Mouse (Mus musculus) cortical plate, adult 2 months (tissue): ENCODE measurements at regions not wholly inside any gene's neighbourhood (a gene's known extent, or its start where the extent isn't known, plus 50 kb on each side); places are given as distances from the start of the nearest gene placed in this dataset.

ENCODE experiments used
- H3K27ac ChIP-seq: fragments of 200-500 bp; 2 replicates; pipeline ENCODE4 v1.5.1; 2012; ENCODE audit warnings: low read length, control low read depth, inconsistent platforms; ENCODE audit not compliant: insufficient read depth
- H3K4me1 ChIP-seq: fragments of 200-500 bp; 2 replicates; pipeline ENCODE4 v1.6.1; 2011; ENCODE audit warnings: low read length; ENCODE audit not compliant: control insufficient read depth, insufficient read depth
- H3K4me3 ChIP-seq: fragments of 200-500 bp; 2 replicates; pipeline ENCODE4 v1.5.1; 2011; ENCODE audit warnings: mild to moderate bottlenecking, low read length, control low read depth; ENCODE audit not compliant: insufficient read depth
- CTCF ChIP-seq: fragments of 200-500 bp; IDR thresholded peaks from 2 replicates; pipeline ENCODE4 v1.5.1; 2011; ENCODE audit warnings: mild to moderate bottlenecking, control low read depth, low read length; ENCODE audit not compliant: insufficient read depth; ENCODE audit errors: extremely low read depth
- POLR2A ChIP-seq: fragments of 200-500 bp; IDR thresholded peaks from 2 replicates; pipeline ENCODE4 v1.6.1; 2011; ENCODE audit warnings: mild to moderate bottlenecking, low read length, control low read depth; ENCODE audit not compliant: insufficient read depth; ENCODE audit errors: extremely low read depth

GRCm38 (mm10) chr10:43769026-43769425 is 132.5 kb downstream of the Qrsl1 start:
- no peaks in the 10 kb centered on the region for H3K4me1 ChIP-seq

GRCm38 (mm10) chr10:43775807-43776206 is 125.7 kb downstream of the Qrsl1 start:
- Histone ChIP-seq H3K4me3 (no peak overlapping the region), H3K27ac (no peak overlapping the region)
- TF ChIP-seq CTCF = no peak
- TF ChIP-seq POLR2A = no peak

More at GRCm38 (mm10) chr10:43769026-43769425, 132.5 kb downstream of the Qrsl1 start:
- TF ChIP-seq CTCF = no peak
- no peak for TF ChIP-seq POLR2A
- Histone ChIP-seq H3K27ac (no peak overlapping the region), H3K4me3 (no peak overlapping the region)

GRCm38 (mm10) chr10:43777612-43778600 is 123.6 kb downstream of the Qrsl1 start:
- Histone ChIP-seq H3K27ac (no peak overlapping the region), H3K4me3 (no peak overlapping the region), H3K4me1 (no peaks in the 10 kb centered on the region)
- TF ChIP-seq CTCF (no peak), POLR2A (no peak)

More at GRCm38 (mm10) chr10:43775807-43776206, 125.7 kb downstream of the Qrsl1 start:
- H3K4me1 ChIP-seq = no peaks in the 10 kb centered on the region

- TF ChIP-seq CTCF (no peak), POLR2A (no peak)
- Histone ChIP-seq H3K4me3 (no peak overlapping the region), H3K27ac (no peak overlapping the region), H3K4me1 (no peaks in the 10 kb centered on the region)
These were observed 121.0 kb downstream of the Qrsl1 start for GRCm38 (mm10) chr10:43780571-43780970.

GRCm38 (mm10) chr10:43783304-43783703 is 118.2 kb downstream of the Qrsl1 start:
- Histone ChIP-seq H3K4me3 (no peak overlapping the region), H3K27ac (no peak overlapping the region), H3K4me1 (no peaks in the 10 kb centered on the region)
- TF ChIP-seq POLR2A (no peak), CTCF (no peak)

DNA sequence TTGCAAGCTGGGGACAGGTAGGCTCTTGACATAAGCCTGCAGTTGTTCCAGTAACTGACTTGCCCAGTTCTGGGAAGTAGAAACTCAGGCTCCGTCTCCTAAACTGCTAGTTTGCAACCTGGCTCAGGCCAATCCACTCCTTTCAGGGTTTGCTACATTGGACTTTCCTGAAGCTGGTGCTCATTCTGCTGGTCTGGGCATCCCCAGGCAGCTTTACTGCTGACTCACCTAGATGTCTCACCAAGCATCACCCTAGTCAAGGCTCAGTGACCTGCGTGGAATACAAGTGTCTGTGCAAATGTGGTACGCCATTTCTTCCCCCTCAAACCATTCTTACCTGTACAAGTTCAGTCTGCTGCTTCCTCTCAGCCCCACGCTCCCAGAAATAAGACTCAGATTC is 110.8 kb downstream of the Qrsl1 start:
- Histone ChIP-seq H3K27ac (no peak overlapping the region), H3K4me1 (no peaks in the 10 kb centered on the region), H3K4me3 (no peak overlapping the region)
- TF ChIP-seq CTCF = no peak

- TF ChIP-seq POLR2A (no peak), CTCF (no peak)
- Histone ChIP-seq H3K27ac (no peak overlapping the region), H3K4me3 (no peak overlapping the region), H3K4me1 (no peaks in the 10 kb centered on the region)
These were observed 110.0 kb downstream of the Qrsl1 start for GRCm38 (mm10) chr10:43791525-43792021.

GRCm38 (mm10) chr10:43792618-43793017 is 108.9 kb downstream of the Qrsl1 start:
- no peak overlapping the region for H3K4me3 ChIP-seq
- H3K4me1 ChIP-seq = no peaks in the 10 kb centered on the region
- TF ChIP-seq CTCF (no peak), POLR2A (no peak)
- no peak overlapping the region for H3K27ac ChIP-seq

DNA sequence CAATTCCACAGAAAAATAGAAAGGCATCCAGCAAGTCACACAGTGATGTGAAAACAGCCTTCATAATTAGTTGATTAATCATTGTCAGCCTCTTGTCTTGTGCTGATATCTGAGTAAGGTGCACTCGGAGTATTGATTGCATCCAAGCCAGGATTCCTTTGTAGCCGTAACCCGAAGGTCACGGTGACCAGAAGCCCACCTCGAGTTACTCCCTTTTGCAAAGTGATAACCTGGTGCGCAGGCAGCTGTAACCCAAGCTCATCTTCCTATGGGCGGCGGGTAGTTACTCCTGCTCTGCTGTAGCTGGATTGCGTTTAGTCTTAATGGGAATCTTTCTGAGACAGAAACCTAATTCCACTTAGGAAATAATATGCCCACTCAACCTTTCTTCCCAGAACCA is 107.0 kb downstream of the Qrsl1 start:
- Histone ChIP-seq H3K27ac (no peak overlapping the region), H3K4me3 (no peak overlapping the region), H3K4me1 (no peaks in the 10 kb centered on the region)
- TF ChIP-seq CTCF = no peak
- TF ChIP-seq POLR2A = no peak

DNA sequence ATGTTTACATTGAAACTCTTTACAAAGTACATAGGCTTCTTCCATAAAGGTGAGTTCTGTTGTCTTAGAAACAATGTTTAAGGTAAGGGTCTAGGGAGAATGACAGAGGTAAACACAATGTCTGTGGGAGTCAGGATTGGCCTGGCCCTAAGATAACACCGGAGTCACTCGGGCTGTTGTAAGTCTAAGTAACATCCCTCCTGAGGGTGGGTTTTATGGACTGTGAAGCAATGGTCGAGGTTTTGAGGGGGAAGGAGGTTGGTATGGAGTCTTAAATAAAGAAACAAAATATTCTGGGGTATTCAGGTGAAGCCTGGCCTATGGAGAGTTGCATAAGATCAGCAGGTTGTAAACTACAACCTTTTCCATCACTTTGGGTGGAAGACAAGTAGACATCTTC is 101.5 kb downstream of the Qrsl1 start:
- Histone ChIP-seq H3K4me1 (no peaks in the 10 kb centered on the region), H3K4me3 (no peak overlapping the region), H3K27ac (no peak overlapping the region)
- TF ChIP-seq POLR2A (no peak), CTCF (no peak)
